Mouse (Mus musculus) G1E (cell line): ENCODE measurements at regions not wholly inside any gene's neighbourhood (a gene's known extent, or its start where the extent isn't known, plus 50 kb on each side); places are given as distances from the start of the nearest gene placed in this dataset.

ENCODE experiments used
- CTCF ChIP-seq: IDR thresholded peaks from 2 replicates; pipeline ENCODE4 v1.5.1; 2012; ENCODE audit warnings: low read depth, low read length, inconsistent platforms, mixed read lengths
- TAL1 ChIP-seq: conservative IDR thresholded peaks from 2 replicates; pipeline ENCODE4 v1.6.1; 2012; ENCODE audit warnings: low read depth, low read length, inconsistent platforms, mixed read lengths

DNA sequence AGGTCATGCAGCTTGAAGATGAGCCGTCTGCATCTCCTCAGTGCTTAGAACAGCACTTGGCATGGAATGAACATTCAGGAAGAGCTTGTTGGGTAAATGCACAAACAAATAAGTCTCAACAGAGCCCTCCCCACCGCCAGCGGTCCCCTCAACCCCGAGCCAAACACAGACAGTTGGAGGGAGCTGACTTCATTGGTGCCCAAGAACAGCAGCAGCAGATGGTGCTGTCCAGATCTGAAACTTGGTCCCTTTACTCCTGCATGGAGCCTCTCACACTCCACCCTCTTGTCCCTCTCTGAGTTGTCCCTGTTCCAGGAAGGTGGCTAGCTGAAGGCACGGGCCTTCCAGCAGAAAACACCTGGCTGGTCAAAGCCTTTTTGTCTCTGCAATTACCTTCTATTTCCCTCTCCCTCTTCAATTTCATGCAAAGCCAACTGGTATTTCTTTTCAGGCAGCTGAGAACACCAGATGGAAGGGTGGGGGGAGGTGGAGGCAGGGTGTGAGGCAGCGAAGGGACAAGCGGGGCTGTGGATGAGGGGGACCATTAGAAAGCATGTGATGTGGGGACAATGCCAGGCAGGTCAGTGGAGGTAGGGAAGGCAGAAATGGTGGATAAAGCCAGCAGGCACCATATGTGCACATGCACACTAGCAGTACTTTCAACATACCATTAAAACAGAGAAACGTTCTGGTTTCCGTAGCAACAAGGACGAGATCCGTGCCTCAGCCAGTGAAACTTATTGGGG, 79.0 kb downstream of the Emp1 start:
- no peak for TF ChIP-seq TAL1
- TF ChIP-seq CTCF, result no peak
